In genomic region chr10:64130397-64131150, GRCm38 (mm10) we compare ENCODE assay signal across 13 mouse cellular contexts. TPM values are rescaled to one million over a fixed set of nuclear protein-coding genes. Genes with fewer than 3 reads are reported as not detected.
DNase-seq lines count a peak whose midpoint lies in the region; ATAC-seq lines count a peak whose summit lies in the region.
"Had no signal": no experiment of that assay in that cellular context is flagged by ENCODE, and none has a peak within 500 bp of the region (broad histone marks: within the 10 kb centered on the region; RNA-seq: fewer than 3 reads in every experiment).

No protein-coding gene starts in this region.

- H3K4me3 ChIP-seq in kidney, embryonic 14.5 days (ENCODE audit: low read length): no peak overlapping the region
- H3K4me3 ChIP-seq in hindbrain, embryonic 14.5 days (replicated peaks; ENCODE audit: low read length): no peak overlapping the region
- H3K4me3 ChIP-seq: liver, embryonic 13.5 days had no signal

- ATAC-seq in kidney, embryonic 14.5 days (ENCODE audit: low FRiP score, low TSS enrichment): peak; percentile 71
- ATAC-seq in hindbrain, embryonic 14.5 days (ENCODE audit: low FRiP score): peak; percentile 85
- ATAC-seq in erythroid progenitor cell, adult 5-6 weeks (replicated peaks; ENCODE audit: low FRiP score, poor library complexity, severe bottlenecking): no peak
- ATAC-seq: activated CD4-positive, CD25-positive, alpha-beta regulatory T cell, adult 4 months; intestine, postnatal 0 days had no signal

- H3K4me2 ChIP-seq in kidney, embryonic 14.5 days (replicated peaks; ENCODE audit: low read depth, low read length): no peak overlapping the region
- no peak overlapping the region for H3K4me2 ChIP-seq in hindbrain, embryonic 14.5 days (replicated peaks)
- H3K4me2 ChIP-seq: liver, embryonic 13.5 days had no signal

- H3K27ac ChIP-seq in kidney, embryonic 14.5 days (ENCODE audit: low read depth, low read length): no peak overlapping the region
- no peak overlapping the region for H3K27ac ChIP-seq in hindbrain, embryonic 14.5 days
- H3K27ac ChIP-seq: liver, embryonic 13.5 days had no signal

- no peak for DNase-seq in kidney, postnatal 25 days
- peak; percentile 47 for DNase-seq in Muller cell, postnatal 12 days (ENCODE audit: inconsistent ontology term)
- peak; percentile 90 for DNase-seq in cerebellum, adult 9-11 months
- DNase-seq in hindbrain, embryonic 14.5 days (ENCODE audit: low spot score): peak; percentile 47
- no peak for DNase-seq in gastrocnemius, postnatal 25 days
- no peak for DNase-seq in testis, postnatal 14 days (ENCODE audit: low spot score)
- DNase-seq: liver, embryonic 13.5 days; lung, postnatal 4 days had no signal

- WGBS in kidney, embryonic 14.5 days: 70% methylated on average over 15 of the region's 15 CpGs
- 47% methylated on average over 15 of the region's 15 CpGs for WGBS in hindbrain, embryonic 14.5 days

- no peaks in the 10 kb centered on the region for H3K9me3 ChIP-seq in kidney, embryonic 14.5 days (ENCODE audit: control insufficient read depth, low read length)
- H3K9me3 ChIP-seq in hindbrain, embryonic 14.5 days (ENCODE audit: control insufficient read depth, low read length): no peaks in the 10 kb centered on the region
- H3K9me3 ChIP-seq: liver, embryonic 13.5 days had no signal

- H3K9ac ChIP-seq in kidney, embryonic 14.5 days (ENCODE audit: low read depth, low read length): no peak overlapping the region
- no peak overlapping the region for H3K9ac ChIP-seq in hindbrain, embryonic 14.5 days
- H3K9ac ChIP-seq: liver, embryonic 13.5 days had no signal

- H3K36me3 ChIP-seq in kidney, embryonic 14.5 days (ENCODE audit: control insufficient read depth, insufficient read depth, low read length): no peaks in the 10 kb centered on the region
- H3K36me3 ChIP-seq in hindbrain, embryonic 14.5 days (replicated peaks; ENCODE audit: control insufficient read depth, insufficient read depth): no peaks in the 10 kb centered on the region
- H3K36me3 ChIP-seq: G1E; liver, embryonic 13.5 days had no signal

- no peaks in the 10 kb centered on the region for H3K27me3 ChIP-seq in kidney, embryonic 14.5 days (ENCODE audit: control insufficient read depth, insufficient read depth, low read length)
- H3K27me3 ChIP-seq in hindbrain, embryonic 14.5 days (ENCODE audit: control insufficient read depth, insufficient read depth, low read length): no peaks in the 10 kb centered on the region
- H3K27me3 ChIP-seq: liver, embryonic 13.5 days had no signal

- no peaks in the 10 kb centered on the region for H3K4me1 ChIP-seq in kidney, embryonic 14.5 days (ENCODE audit: control insufficient read depth, insufficient read depth, low read length)
- H3K4me1 ChIP-seq in hindbrain, embryonic 14.5 days (replicated peaks; ENCODE audit: control insufficient read depth, insufficient read depth, low read length): 0 out of 2 replicates have a peak, but pooled peaks cover 4% of the 10 kb centered on the region
- H3K4me1 ChIP-seq: liver, embryonic 13.5 days had no signal

RNA-seq across cellular contexts. Expression of gene Lrrtm3, which starts 40.5 kb away (rescaled TPM):
- polyA plus RNA-seq in kidney, embryonic 14.5 days (2014; fragmentation: Nextera tagmentation; extraction: Ambion mirVana): 0.06 and 0.16 TPM in 2 replicates
- polyA plus RNA-seq in hindbrain, embryonic 14.5 days (2014; fragmentation: Nextera tagmentation; extraction: Ambion mirVana): 35.9 and 37.2 TPM in 2 replicates
- total RNA-seq in gastrocnemius, postnatal 25 days (2021): under 1 TPM in 1 of 2 experiments, not detected in 1; 0.19 TPM
- not detected in 2 replicates for total RNA-seq in erythroid progenitor cell, adult 5-6 weeks (2015; ENCODE audit: low replicate concordance)
- total RNA-seq in erythroid progenitor cell, adult 5-6 weeks (2017; ENCODE audit: low replicate concordance): not detected in 2 replicates
- total RNA-seq: G1E had no signal
- polyA plus RNA-seq: activated CD4-positive, CD25-positive, alpha-beta regulatory T cell, adult 4 months; G1E had no signal

Comparison
In these comparisons a context has a peak if more than half of its experiments do, and no peak if none do; other contexts are left out.
1. DNase-seq: peak in Muller cell, postnatal 12 days (single experiment), cerebellum, adult 9-11 months (single experiment) and hindbrain, embryonic 14.5 days (single experiment); none in kidney, postnatal 25 days (0 of 2), gastrocnemius, postnatal 25 days (single experiment) and testis, postnatal 14 days (single experiment).